Mouse (Mus musculus) forebrain, embryonic 16.5 days (tissue): Measurements from ENCODE around the gene Disc1. TPM values are rescaled to one million over a fixed set of nuclear protein-coding genes. Genes with fewer than 3 reads are reported as not detected.
A peak's percentile ranks its signal among the peaks of the same experiment; 100 is the strongest.

Experiments
- ATAC-seq: fragments of 200-750 bp; cut with Nextera tagmentation; 2 replicates; pipeline ENCODE4 v1.8.0; 2017; ENCODE audit warnings: mild to moderate bottlenecking, moderate library complexity
- H3K27ac ChIP-seq: fragments of 300-500 bp; sonication (generic); 2 replicates; pipeline ENCODE4 v1.5.1; 2014; ENCODE audit warnings: low read length, control low read depth
- H3K27me3 ChIP-seq: fragments of 300-500 bp; sonication (generic); replicated peaks from 2 replicates; pipeline ENCODE4 v1.6.1; 2014; ENCODE audit warnings: low read length; ENCODE audit not compliant: control insufficient read depth, insufficient read depth
- H3K36me3 ChIP-seq: fragments of 300-500 bp; sonication (generic); 2 replicates; pipeline ENCODE4 v1.6.1; 2014; ENCODE audit not compliant: control insufficient read depth, insufficient read depth
- H3K4me1 ChIP-seq: fragments of 300-500 bp; sonication (generic); replicated peaks from 2 replicates; pipeline ENCODE4 v1.6.1; 2014; ENCODE audit warnings: low read length; ENCODE audit not compliant: control insufficient read depth, insufficient read depth
- H3K4me2 ChIP-seq: fragments of 300-500 bp; sonication (generic); 2 replicates; pipeline ENCODE4 v1.6.1; 2014; ENCODE audit warnings: mild to moderate bottlenecking, low read length, control low read depth
- H3K4me3 ChIP-seq: fragments of 300-500 bp; sonication (generic); replicated peaks from 2 replicates; pipeline ENCODE4 v1.5.1; 2014; ENCODE audit warnings: mild to moderate bottlenecking, low read length, control low read depth
- H3K9ac ChIP-seq: fragments of 300-500 bp; sonication (generic); replicated peaks from 2 replicates; pipeline ENCODE4 v1.6.1; 2014; ENCODE audit warnings: low read depth, low read length, control low read depth
- H3K9me3 ChIP-seq: fragments of 300-500 bp; sonication (generic); 2 replicates; pipeline ENCODE4 v1.6.1; 2016; ENCODE audit warnings: low read length; ENCODE audit not compliant: control insufficient read depth
- WGBS: fragments of 180-500 bp; shearing (Covaris S2); extraction: QIAGEN DNeasy Blood & Tissue Kit; methylation state at CpG from one replicate; pipeline ENCODE4 v1.1.7; 2014; 5-methylcytosine and 5-hydroxymethylcytosine counted together
- polyA plus RNA-seq: library from polyadenylated mRNA; unstranded; fragments of >200 nt; fragmentation: Nextera tagmentation; extraction: Ambion mirVana; gene quantifications from 2 replicates; pipeline ENCODE4 v1.2.1, GENCODE M21; 2015

The Disc1 gene
- polyA plus RNA-seq, 1 experiment from 2014 or later, result 1.1 TPM

- Histone ChIP-seq H3K9ac (no peak overlapping the region), H3K4me1 (peaks cover 30% of the 10 kb centered on the region), H3K27ac (no peak overlapping the region), H3K9me3 (no peaks in the 10 kb centered on the region), H3K4me3 (no peak overlapping the region), H3K4me2 (no peak overlapping the region), H3K27me3 (no peaks in the 10 kb centered on the region), H3K36me3 (no peaks in the 10 kb centered on the region)
- 79% methylated on average over 4 of the region's 4 CpGs for WGBS
- ATAC-seq, result no peak
Measured at GRCm38 (mm10) chr8:125075389-125075788, 21.4 kb downstream of the Disc1 start.

DNA sequence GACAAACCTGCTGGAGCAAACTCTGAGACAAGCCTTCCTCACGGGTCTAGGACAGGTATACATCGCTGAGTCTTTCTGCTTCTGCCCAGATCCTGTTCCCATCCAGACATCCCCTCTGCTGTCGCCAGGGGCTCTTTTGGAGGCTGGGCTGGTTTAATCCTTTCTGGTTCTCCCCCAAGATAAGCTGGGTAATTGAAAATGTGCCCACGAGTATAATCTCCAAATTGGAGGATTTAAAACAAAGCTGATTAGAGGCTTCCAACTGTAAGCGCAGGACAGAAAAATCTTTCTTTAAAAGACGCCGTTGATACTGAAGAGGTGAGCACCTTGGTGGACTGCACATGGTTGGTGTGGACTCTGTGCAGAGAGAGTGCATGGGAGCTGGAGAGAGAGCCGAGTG lies 23.3 kb downstream of the Disc1 start:
- peaks cover 46% of the 10 kb centered on the region for H3K4me1 ChIP-seq
- no peak overlapping the region for H3K27ac ChIP-seq
- H3K4me2 ChIP-seq, result no peak overlapping the region
- no peak for ATAC-seq
- no peak overlapping the region for H3K4me3 ChIP-seq
- H3K27me3 ChIP-seq, result no peaks in the 10 kb centered on the region
- no peak overlapping the region for H3K9ac ChIP-seq
- 56% methylated on average over 8 of the region's 8 CpGs for WGBS
- no peaks in the 10 kb centered on the region for H3K36me3 ChIP-seq
- no peaks in the 10 kb centered on the region for H3K9me3 ChIP-seq

DNA sequence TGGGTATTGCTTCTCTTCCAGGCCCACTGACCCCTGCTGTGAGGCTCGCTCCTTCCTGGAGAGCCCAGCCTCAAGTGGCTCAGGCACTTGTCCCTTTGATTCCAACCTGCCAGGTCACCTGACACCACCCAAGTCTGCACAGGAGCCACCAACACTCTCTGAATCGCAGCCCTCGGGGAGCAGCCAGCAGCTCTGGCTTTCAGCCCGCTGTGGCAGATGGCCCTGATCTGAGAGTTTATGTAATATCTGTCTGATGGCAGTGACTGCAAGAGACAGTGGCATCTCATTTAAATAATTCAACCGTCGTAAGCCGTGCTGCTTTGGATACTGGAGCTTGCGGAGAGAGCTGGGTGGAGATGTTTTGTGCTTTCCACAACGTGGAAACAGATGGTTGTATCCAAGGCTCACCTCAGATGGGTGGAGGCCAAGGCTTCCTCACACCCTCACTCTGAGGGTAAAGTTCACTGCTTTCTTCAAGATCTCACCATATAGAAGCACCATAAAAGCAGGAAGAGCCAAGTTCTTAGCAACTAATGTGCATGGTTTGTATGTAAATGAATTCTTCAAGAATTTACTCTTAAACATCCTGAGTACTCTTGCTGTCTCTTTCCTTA lies 24.9 kb downstream of the Disc1 start:
- Histone ChIP-seq H3K9ac (no peak overlapping the region), H3K27me3 (no peaks in the 10 kb centered on the region), H3K9me3 (no peaks in the 10 kb centered on the region), H3K36me3 (no peaks in the 10 kb centered on the region), H3K4me1 (peaks cover 37% of the 10 kb centered on the region), H3K4me2 (no peak overlapping the region), H3K27ac (peak overlapping the region; percentile 72), H3K4me3 (no peak overlapping the region)
- 29% methylated on average over 9 of the region's 9 CpGs for WGBS
- peak; percentile 74 for ATAC-seq

DNA sequence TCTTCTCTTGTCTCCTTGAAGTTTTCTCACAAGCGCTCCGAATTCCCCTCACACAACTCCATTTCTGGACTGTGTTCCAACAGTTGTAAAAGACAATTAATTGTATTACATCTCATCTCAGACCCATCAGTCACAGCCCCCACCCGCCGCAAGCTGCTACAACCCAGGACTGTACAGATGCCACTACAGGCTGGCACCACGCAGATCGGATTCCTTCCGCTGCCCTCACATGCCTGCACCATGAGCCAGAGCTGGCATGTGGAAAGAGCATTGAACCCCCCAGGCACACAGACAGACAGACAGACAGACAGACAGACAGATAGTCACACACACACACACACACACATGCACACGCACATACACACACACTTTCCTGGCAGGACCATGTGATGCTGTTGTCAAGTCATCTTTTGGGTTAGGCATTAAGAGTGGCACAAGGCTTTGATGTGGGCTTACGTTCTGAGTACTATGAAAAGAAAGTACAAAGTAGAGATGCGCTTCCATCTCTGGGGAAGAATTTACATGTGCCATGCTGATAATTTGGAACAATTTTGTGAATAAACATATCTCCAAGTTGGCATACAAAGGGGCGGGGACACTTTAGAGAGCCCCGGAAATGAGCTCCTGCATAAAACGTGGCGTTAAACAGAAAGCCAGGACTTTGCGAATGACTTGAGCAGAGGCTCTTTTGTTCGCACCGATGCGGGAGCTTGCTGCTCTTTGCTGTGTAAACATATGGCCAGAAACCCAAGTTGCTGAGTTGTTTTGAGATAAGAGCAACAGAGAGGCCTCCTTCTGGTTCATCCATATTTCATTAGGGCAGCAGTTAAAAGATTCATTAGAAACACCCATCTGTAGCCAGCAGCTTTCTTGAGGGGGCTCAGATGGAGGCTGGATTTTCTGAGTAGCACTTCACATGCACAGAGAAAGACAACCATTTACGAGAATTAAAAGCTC lies 26.7 kb downstream of the Disc1 start:
- Histone ChIP-seq H3K4me1 (peaks cover 37% of the 10 kb centered on the region), H3K9me3 (no peaks in the 10 kb centered on the region), H3K36me3 (no peaks in the 10 kb centered on the region), H3K4me3 (no peak overlapping the region), H3K9ac (no peak overlapping the region), H3K4me2 (peak overlapping the region; percentile 16; the same call in 1 of the 2 replicates), H3K27me3 (no peaks in the 10 kb centered on the region), H3K27ac (peak overlapping the region; percentile 86)
- ATAC-seq, result peak; percentile 73
- WGBS, result 38% methylated on average over 19 of the region's 19 CpGs

GRCm38 (mm10) chr8:125083746-125084145 lies 29.8 kb downstream of the Disc1 start:
- H3K27me3 ChIP-seq, result no peaks in the 10 kb centered on the region
- peaks cover 28% of the 10 kb centered on the region for H3K4me1 ChIP-seq
- ATAC-seq, result no peak
- H3K4me2 ChIP-seq, result no peak overlapping the region
- no peak overlapping the region for H3K4me3 ChIP-seq
- H3K9ac ChIP-seq, result no peak overlapping the region
- WGBS, result 62% methylated on average over 4 of the region's 4 CpGs
- H3K36me3 ChIP-seq, result no peaks in the 10 kb centered on the region
- H3K9me3 ChIP-seq, result no peaks in the 10 kb centered on the region
- H3K27ac ChIP-seq, result peak overlapping the region; percentile 10; the same call in 1 of the 2 replicates

DNA sequence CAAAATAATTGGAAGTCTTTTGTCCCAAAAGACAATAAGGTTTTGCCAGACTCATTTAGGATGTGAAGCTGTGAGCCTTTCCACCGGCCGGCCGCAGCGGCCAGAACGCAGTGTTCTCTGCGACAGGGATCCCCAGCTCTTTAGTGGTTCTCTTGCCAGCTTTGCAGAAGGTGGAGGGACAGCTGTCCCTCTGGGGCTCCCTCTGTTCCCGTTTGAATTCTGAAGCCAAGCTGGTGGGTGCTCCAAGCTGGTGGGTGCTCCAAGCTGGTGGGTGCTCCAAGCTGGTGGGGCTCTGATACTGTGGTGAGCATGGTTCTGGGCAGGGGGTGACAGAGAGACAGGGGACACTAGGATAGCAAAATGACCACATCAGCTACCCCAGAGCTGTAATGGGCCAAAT lies 30.5 kb downstream of the Disc1 start:
- Histone ChIP-seq H3K36me3 (no peaks in the 10 kb centered on the region), H3K4me3 (no peak overlapping the region), H3K4me1 (peaks cover 22% of the 10 kb centered on the region), H3K9me3 (no peaks in the 10 kb centered on the region), H3K9ac (no peak overlapping the region), H3K27me3 (no peaks in the 10 kb centered on the region), H3K4me2 (no peak overlapping the region), H3K27ac (no peak overlapping the region)
- 41% methylated on average over 7 of the region's 7 CpGs for WGBS
- ATAC-seq, result no peak

GRCm38 (mm10) chr8:125090889-125091740 lies 37.1 kb downstream of the Disc1 start:
- peak; percentile 92 for ATAC-seq
- no peaks in the 10 kb centered on the region for H3K9me3 ChIP-seq
- H3K36me3 ChIP-seq, result no peaks in the 10 kb centered on the region
- H3K27me3 ChIP-seq, result no peaks in the 10 kb centered on the region
- no peak overlapping the region for H3K4me2 ChIP-seq
- H3K27ac ChIP-seq, result no peak overlapping the region
- H3K9ac ChIP-seq, result no peak overlapping the region
- H3K4me3 ChIP-seq, result no peak overlapping the region
- H3K4me1 ChIP-seq, result no peaks in the 10 kb centered on the region
- 63% methylated on average over 21 of the region's 21 CpGs for WGBS

- no peak for ATAC-seq
Measured at GRCm38 (mm10) chr8:125097140-125097539, 43.1 kb downstream of the Disc1 start.

DNA sequence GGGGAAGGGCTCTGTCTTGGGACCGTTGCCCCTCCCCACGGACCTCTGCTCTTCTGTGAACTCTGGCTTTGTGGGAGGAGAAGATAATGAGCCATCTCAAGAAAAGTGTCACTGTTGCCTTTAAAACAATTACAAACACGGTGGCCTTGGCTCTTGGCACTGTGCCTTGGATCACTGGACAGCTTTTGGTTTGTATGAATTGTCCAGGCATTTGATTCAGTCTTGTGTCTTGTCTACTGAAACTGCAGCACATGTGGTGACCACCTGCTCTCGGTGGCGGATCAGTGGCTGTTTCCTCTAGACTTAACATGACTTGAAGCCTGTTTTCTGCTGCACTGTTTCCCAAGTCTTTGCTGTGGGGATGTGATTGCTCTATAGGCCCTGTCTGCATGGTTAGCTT lies 44.1 kb downstream of the Disc1 start:
- Histone ChIP-seq H3K27me3 (no peaks in the 10 kb centered on the region), H3K4me2 (no peak overlapping the region), H3K4me1 (peaks cover 2% of the 10 kb centered on the region), H3K27ac (no peak overlapping the region), H3K9me3 (no peaks in the 10 kb centered on the region), H3K9ac (no peak overlapping the region), H3K36me3 (no peaks in the 10 kb centered on the region), H3K4me3 (no peak overlapping the region)
- ATAC-seq, result no peak
- 72% methylated on average over 5 of the region's 5 CpGs for WGBS

More at GRCm38 (mm10) chr8:125097140-125097539, 43.1 kb downstream of the Disc1 start:
- Histone ChIP-seq H3K36me3 (no peaks in the 10 kb centered on the region), H3K27me3 (no peaks in the 10 kb centered on the region), H3K4me1 (no peaks in the 10 kb centered on the region), H3K9ac (no peak overlapping the region), H3K27ac (no peak overlapping the region), H3K4me2 (no peak overlapping the region), H3K9me3 (no peaks in the 10 kb centered on the region), H3K4me3 (no peak overlapping the region)
- WGBS, result 65% methylated on average over 3 of the region's 3 CpGs
